Mouse (Mus musculus): Measurements from ENCODE around the gene Itsn1. TPM values are rescaled to one million over a fixed set of nuclear protein-coding genes. Genes with fewer than 3 reads are reported as not detected.
A peak's percentile ranks its signal among the peaks of the same experiment; 100 is the strongest.

The Itsn1 gene
- polyA plus RNA-seq, 1 experiment: 35.8 TPM

- TF ChIP-seq GATA1 (IDR thresholded peaks at IDR 0.05; ENCODE audit: low read length): no peak
Measured at GRCm38 (mm10) chr16:91811339-91811738, 82.3 kb downstream of the Itsn1 start.

GRCm38 (mm10) chr16:91811876-91812275 lies 82.8 kb downstream of the Itsn1 start:
- TF ChIP-seq GATA1 (IDR thresholded peaks at IDR 0.05; ENCODE audit: low read length): no peak

GRCm38 (mm10) chr16:91813543-91813942 lies 84.5 kb downstream of the Itsn1 start:
- no peak for TF ChIP-seq GATA1 (IDR thresholded peaks at IDR 0.05; ENCODE audit: low read length)

GRCm38 (mm10) chr16:91815067-91815466 lies 86.0 kb downstream of the Itsn1 start:
- TF ChIP-seq GATA1 (IDR thresholded peaks at IDR 0.05; ENCODE audit: low read length): no peak

- TF ChIP-seq GATA1 (IDR thresholded peaks at IDR 0.05; ENCODE audit: low read length): no peak
Measured at GRCm38 (mm10) chr16:91820299-91820698, 91.2 kb downstream of the Itsn1 start.

GRCm38 (mm10) chr16:91822325-91822724 lies 93.2 kb downstream of the Itsn1 start:
- no peak for TF ChIP-seq GATA1 (IDR thresholded peaks at IDR 0.05; ENCODE audit: low read length)

- peak; percentile 15 for TF ChIP-seq GATA1 (IDR thresholded peaks at IDR 0.05; ENCODE audit: low read length)
Measured at GRCm38 (mm10) chr16:91822759-91823158, 93.7 kb downstream of the Itsn1 start.

GRCm38 (mm10) chr16:91825774-91826325 lies 96.8 kb downstream of the Itsn1 start:
- no peak for TF ChIP-seq GATA1 (IDR thresholded peaks at IDR 0.05; ENCODE audit: low read length)

- no peak for TF ChIP-seq GATA1 (IDR thresholded peaks at IDR 0.05; ENCODE audit: low read length)
Measured at GRCm38 (mm10) chr16:91826893-91827292, 97.8 kb downstream of the Itsn1 start.

GRCm38 (mm10) chr16:91827456-91827855 lies 98.4 kb downstream of the Itsn1 start:
- no peak for TF ChIP-seq GATA1 (IDR thresholded peaks at IDR 0.05; ENCODE audit: low read length)

- no peak for TF ChIP-seq GATA1 (IDR thresholded peaks at IDR 0.05; ENCODE audit: low read length)
Measured at GRCm38 (mm10) chr16:91828160-91828559, 99.1 kb downstream of the Itsn1 start.

GRCm38 (mm10) chr16:91828603-91829002 lies 99.5 kb downstream of the Itsn1 start:
- TF ChIP-seq GATA1 (IDR thresholded peaks at IDR 0.05; ENCODE audit: low read length): no peak

GRCm38 (mm10) chr16:91829121-91829520 lies 100.0 kb downstream of the Itsn1 start:
- no peak for TF ChIP-seq GATA1 (IDR thresholded peaks at IDR 0.05; ENCODE audit: low read length)

- TF ChIP-seq GATA1 (IDR thresholded peaks at IDR 0.05; ENCODE audit: low read length): no peak
Measured at GRCm38 (mm10) chr16:91830260-91830659, 101.2 kb downstream of the Itsn1 start.

GRCm38 (mm10) chr16:91833121-91833520 lies 104.0 kb downstream of the Itsn1 start:
- no peak for TF ChIP-seq GATA1 (IDR thresholded peaks at IDR 0.05; ENCODE audit: low read length)

GRCm38 (mm10) chr16:91833558-91833957 lies 104.5 kb downstream of the Itsn1 start:
- TF ChIP-seq GATA1 (IDR thresholded peaks at IDR 0.05; ENCODE audit: low read length): no peak

GRCm38 (mm10) chr16:91833981-91834380 lies 104.9 kb downstream of the Itsn1 start:
- TF ChIP-seq GATA1 (IDR thresholded peaks at IDR 0.05; ENCODE audit: low read length): no peak

GRCm38 (mm10) chr16:91835790-91836189 lies 106.7 kb downstream of the Itsn1 start:
- TF ChIP-seq GATA1 (IDR thresholded peaks at IDR 0.05; ENCODE audit: low read length): no peak
